Mouse (Mus musculus): Measurements from ENCODE around the gene Chrne.

- TF ChIP-seq CTCF (IDR thresholded peaks at IDR 0.05; ENCODE audit: low read depth) (0 out of 2 replicates have a peak, but pooled peaks have one; percentile 4), EP300 (optimal IDR thresholded peaks at IDR 0.05) (no peak)
These were observed 36.8 kb upstream of the Chrne start for GRCm38 (mm10) chr11:70655571-70656455.

All from stomach, postnatal 0 days (tissue).